Mouse (Mus musculus): Measurements from ENCODE around the gene Mcpt4.

- no peak for TF ChIP-seq GATA1 (IDR thresholded peaks at IDR 0.05; ENCODE audit: low read length)
- TF ChIP-seq TAL1 (IDR thresholded peaks at IDR 0.05; ENCODE audit: low read length), result no peak
These were observed 31.2 kb upstream of the Mcpt4 start for GRCm38 (mm10) chr14:56093353-56093752.

Data from erythroblast, embryonic 14.5 days (primary cell).